8 mouse cellular contexts compared by ENCODE assay signal in genomic region chr8:70634066-70634465, GRCm38 (mm10). TPM values are rescaled to one million over a fixed set of nuclear protein-coding genes. Genes with fewer than 3 reads are reported as not detected.
DNase-seq lines count a peak whose midpoint lies in the region; ATAC-seq and TF ChIP-seq lines count a peak whose summit lies in the region.

No protein-coding gene starts in this region.

- intact Hi-C loops in gastrocnemius, adult 2 months (cut with DNase I): no loop called here

- no peaks in the 10 kb centered on the region for H3K9me3 ChIP-seq in intestine, embryonic 16.5 days (ENCODE audit: control insufficient read depth, low read length)
- H3K9me3 ChIP-seq in intestine, embryonic 15.5 days: no peaks in the 10 kb centered on the region

- H3K27me3 ChIP-seq in intestine, embryonic 16.5 days (replicated peaks; ENCODE audit: control insufficient read depth, insufficient read depth, low read length): no peaks in the 10 kb centered on the region
- no peaks in the 10 kb centered on the region for H3K27me3 ChIP-seq in intestine, embryonic 15.5 days (replicated peaks)

- peak overlapping the region; percentile 15; the same call in 1 of the 2 replicates for H3K9ac ChIP-seq in intestine, embryonic 16.5 days (ENCODE audit: low read depth, low read length)
- H3K9ac ChIP-seq in intestine, embryonic 15.5 days: no peak overlapping the region

- no peaks in the 10 kb centered on the region for H3K36me3 ChIP-seq in intestine, embryonic 16.5 days (ENCODE audit: control insufficient read depth, insufficient read depth, low read length)
- no peaks in the 10 kb centered on the region for H3K36me3 ChIP-seq in intestine, embryonic 15.5 days

- no peak overlapping the region for H3K4me3 ChIP-seq in intestine, embryonic 16.5 days (ENCODE audit: low read length)
- no peak overlapping the region for H3K4me3 ChIP-seq in intestine, embryonic 15.5 days (replicated peaks)
- no peak overlapping the region for H3K4me3 ChIP-seq in gastrocnemius, adult 2 months

- TF ChIP-seq CTCF in gastrocnemius, adult 2 months (IDR thresholded peaks at IDR 0.05): no peak

- 56% methylated on average over 6 of the region's 6 CpGs for WGBS in intestine, embryonic 16.5 days
- 57% methylated on average over 6 of the region's 6 CpGs for WGBS in intestine, embryonic 15.5 days

- no peak for ATAC-seq in intestine, embryonic 16.5 days
- ATAC-seq in intestine, embryonic 15.5 days: no peak

- no peak overlapping the region for H3K4me2 ChIP-seq in intestine, embryonic 16.5 days (ENCODE audit: low read depth, low read length)
- H3K4me2 ChIP-seq in intestine, embryonic 15.5 days (replicated peaks): no peak overlapping the region

- peaks cover 48% of the 10 kb centered on the region for H3K4me1 ChIP-seq in intestine, embryonic 16.5 days (ENCODE audit: control insufficient read depth, insufficient read depth, low read length)
- H3K4me1 ChIP-seq in intestine, embryonic 15.5 days (replicated peaks): peaks cover 49% of the 10 kb centered on the region

- no peak overlapping the region for H3K27ac ChIP-seq in intestine, embryonic 16.5 days (ENCODE audit: low read length)
- H3K27ac ChIP-seq in intestine, embryonic 15.5 days: no peak overlapping the region
- peak overlapping the region; percentile 56 for H3K27ac ChIP-seq in gastrocnemius, adult 2 months

- peak; percentile 80 for DNase-seq in gastrocnemius, adult 2 months
- DNase-seq in kidney, adult 8-10 months: peak; percentile 87 to 91
- peak; percentile 77 for DNase-seq in lung, postnatal 25 days (ENCODE audit: low spot score)
- DNase-seq in cerebellum, postnatal 36 days: no peak
- DNase-seq in cerebellum, postnatal 4 days (ENCODE audit: low spot score in 2 of 2): no peak
- no peak for DNase-seq in T-cell, adult 2 months (ENCODE audit: low spot score)

RNA-seq across cellular contexts. Expression of gene Gdf15, which starts 1.8 kb away (rescaled TPM):
- 3.6 and 3.7 TPM in 2 replicates for polyA plus RNA-seq in intestine, embryonic 16.5 days (2015; fragmentation: Nextera tagmentation; extraction: Ambion mirVana)
- 2.3 and 2.9 TPM in 2 replicates for polyA plus RNA-seq in intestine, embryonic 15.5 days (2015; fragmentation: Nextera tagmentation; extraction: Ambion mirVana)
- total RNA-seq in gastrocnemius, adult 2 months (2021): under 1 TPM in 1 of 2 experiments, not detected in 1; 0.28 TPM

RNA-seq across cellular contexts. Expression of gene Lrrc25, which starts 18.1 kb away (rescaled TPM):
- polyA plus RNA-seq in intestine, embryonic 16.5 days (2015; fragmentation: Nextera tagmentation; extraction: Ambion mirVana): 2.9 and 3.0 TPM in 2 replicates
- 2.4 and 2.5 TPM in 2 replicates for polyA plus RNA-seq in intestine, embryonic 15.5 days (2015; fragmentation: Nextera tagmentation; extraction: Ambion mirVana)
- total RNA-seq in gastrocnemius, adult 2 months (2021): under 1 TPM; 0.42 to 0.48 TPM

RNA-seq across cellular contexts. Expression of gene Ssbp4, which starts 25.4 kb away (rescaled TPM):
- polyA plus RNA-seq in intestine, embryonic 16.5 days (2015; fragmentation: Nextera tagmentation; extraction: Ambion mirVana): 63.2 and 73.9 TPM in 2 replicates
- 86.9 and 91.7 TPM in 2 replicates for polyA plus RNA-seq in intestine, embryonic 15.5 days (2015; fragmentation: Nextera tagmentation; extraction: Ambion mirVana)
- total RNA-seq in gastrocnemius, adult 2 months (2021): 10 to 100 TPM in 1 of 2 experiments, 1 to 10 TPM in 1; 9.2 to 14.4 TPM

RNA-seq across cellular contexts. Expression of gene Pgpep1, which starts 26.1 kb away (rescaled TPM):
- polyA plus RNA-seq in intestine, embryonic 16.5 days (2015; fragmentation: Nextera tagmentation; extraction: Ambion mirVana): 88.3 and 101 TPM in 2 replicates
- polyA plus RNA-seq in intestine, embryonic 15.5 days (2015; fragmentation: Nextera tagmentation; extraction: Ambion mirVana): 58.0 and 74.2 TPM in 2 replicates
- total RNA-seq in gastrocnemius, adult 2 months (2021): 10 to 100 TPM in 1 of 2 experiments, 1 to 10 TPM in 1; 9.3 to 22.5 TPM

RNA-seq across cellular contexts. Expression of gene Lsm4, which starts 39.0 kb away (rescaled TPM):
- polyA plus RNA-seq in intestine, embryonic 16.5 days (2015; fragmentation: Nextera tagmentation; extraction: Ambion mirVana): 228 and 246 TPM in 2 replicates
- 286 and 323 TPM in 2 replicates for polyA plus RNA-seq in intestine, embryonic 15.5 days (2015; fragmentation: Nextera tagmentation; extraction: Ambion mirVana)
- 10 to 100 TPM; 61.7 to 65.6 TPM for total RNA-seq in gastrocnemius, adult 2 months (2021)

Comparison
In these comparisons a context has a peak if more than half of its experiments do, and no peak if none do; other contexts are left out.
1. DNase-seq: peak in gastrocnemius, adult 2 months (single experiment), kidney, adult 8-10 months (2 of 2) and lung, postnatal 25 days (single experiment); none in cerebellum, postnatal 36 days (0 of 2), cerebellum, postnatal 4 days (0 of 2) and T-cell, adult 2 months (single experiment).